Mouse (Mus musculus) ES-E14 (cell line): ENCODE results near the gene St7l. TPM values are rescaled to one million over a fixed set of nuclear protein-coding genes. Genes with fewer than 3 reads are reported as not detected.

Experiments
- DNase-seq: peaks from one replicate; pipeline ENCODE4 v3.0.0-alpha.2; 2013; ENCODE audit warnings: low read depth, low spot score
- H3K27ac ChIP-seq: 2 replicates; pipeline ENCODE4 v1.5.1; 2012; ENCODE audit warnings: low read depth, mild to moderate bottlenecking, low read length, moderate library complexity, mixed read lengths; ENCODE audit not compliant: poor library complexity, insufficient read depth, severe bottlenecking
- H3K36me3 ChIP-seq: 2 replicates; pipeline ENCODE4 v1.6.1; 2012; ENCODE audit warnings: mild to moderate bottlenecking, low read length, moderate library complexity, mixed read lengths; ENCODE audit not compliant: control insufficient read depth, poor library complexity, insufficient read depth, severe bottlenecking
- H3K4me1 ChIP-seq, 2 experiments: fragments of 150-350 bp in 1 of 2; sonication (generic) in 1 of 2; 2 replicates each; pipeline ENCODE4 v1.6.1; 2012; ENCODE audit warnings: low read length in 2 of 2, mild to moderate bottlenecking in 1 of 2, mixed read lengths in 1 of 2; ENCODE audit not compliant: control insufficient read depth in 2 of 2, insufficient read depth in 2 of 2, poor library complexity in 1 of 2
- H3K4me3 ChIP-seq, 2 experiments: fragments of 150-350 bp in 1 of 2; sonication (generic) in 1 of 2; 2 replicates each; pipeline ENCODE4 v1.5.1; 2012; ENCODE audit warnings: low read length in 2 of 2, low read depth in 1 of 2, mild to moderate bottlenecking in 1 of 2, mixed read lengths in 1 of 2; ENCODE audit not compliant: insufficient read depth in 1 of 2, poor library complexity in 1 of 2, severe bottlenecking in 1 of 2
- H3K9ac ChIP-seq: 2 replicates; pipeline ENCODE4 v1.6.1; 2012; ENCODE audit warnings: low read depth, mild to moderate bottlenecking, low read length, mixed read lengths; ENCODE audit not compliant: poor library complexity, insufficient read depth, severe bottlenecking
- H3K9me3 ChIP-seq: fragments of 150-350 bp; sonication (generic); 2 replicates; pipeline ENCODE4 v1.6.1; 2012; ENCODE audit warnings: low read depth, mild to moderate bottlenecking, low read length; ENCODE audit not compliant: control insufficient read depth, insufficient read depth
- CHD2 ChIP-seq: IDR thresholded peaks from 2 replicates; pipeline ENCODE4 v1.6.1; 2014; ENCODE audit warnings: mild to moderate bottlenecking, low read depth, low read length, inconsistent platforms
- HCFC1 ChIP-seq: IDR thresholded peaks from 2 replicates; pipeline ENCODE4 v1.6.1; 2012; ENCODE audit warnings: low read length, inconsistent platforms, borderline replicate concordance; ENCODE audit not compliant: insufficient read depth
- MAFK ChIP-seq: IDR thresholded peaks from 2 replicates; pipeline ENCODE4 v1.6.1; 2014; ENCODE audit warnings: mild to moderate bottlenecking, low read depth, low read length, inconsistent platforms; ENCODE audit not compliant: insufficient read depth
- ZC3H11A ChIP-seq: IDR thresholded peaks from 2 replicates; pipeline ENCODE4 v1.6.1; 2012; ENCODE audit warnings: low read depth, mild to moderate bottlenecking, inconsistent platforms, low read length, borderline replicate concordance
- ZNF384 ChIP-seq: IDR thresholded peaks from 2 replicates; pipeline ENCODE4 v1.6.1; 2012; ENCODE audit warnings: low read depth, low read length, inconsistent platforms
- in situ Hi-C, 2 experiments: fragments of 600-800 bp; cut with MboI; formaldehyde crosslinking; loops; one replicate each; pipeline ENCODE4 v1.15.1; 2025; ENCODE audit warnings: low sequenced_read_pairs in 2 of 2, inconsistent platforms in 1 of 2; ENCODE audit not compliant: unreplicated experiment in 2 of 2
- total RNA-seq: library from RNA; depleted of rRNA; stranded (reverse); fragments of 300-350 nt; gene quantifications from 2 replicates; pipeline ENCODE4 v1.2.3, GENCODE M21; 2012

St7l gene
- total RNA-seq, 1 experiment = 14.3 TPM

DNA sequence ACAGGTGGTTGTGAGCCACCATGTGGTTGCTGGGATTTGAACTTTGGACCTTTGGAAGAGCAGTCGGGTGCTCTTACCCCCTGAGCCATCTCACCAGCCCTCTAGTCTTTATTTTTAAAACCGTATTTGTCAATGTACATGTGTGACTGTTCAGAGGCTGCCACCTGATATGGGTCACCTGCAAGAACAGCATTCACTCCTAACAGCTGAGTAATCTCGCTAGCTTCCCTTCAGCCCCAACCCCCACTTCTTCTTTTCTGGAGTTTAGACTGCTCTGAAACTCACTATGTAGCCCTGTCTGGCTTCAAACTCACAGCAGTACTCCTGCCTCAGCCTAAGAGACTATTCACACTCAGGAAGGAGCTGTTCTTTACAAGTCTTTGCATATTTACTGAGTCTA, 41.4 kb upstream of the St7l start:
- no peak overlapping the region for H3K9ac ChIP-seq
- peaks cover 2% of the 10 kb centered on the region; the same call in 1 of the 2 replicates for H3K36me3 ChIP-seq
- no peak for DNase-seq
- H3K4me1 ChIP-seq = peaks cover 4 to 5% of the 10 kb centered on the region in 2 experiments; a peak in 3 of 4 replicates
- in situ Hi-C loops = no loop called here
- H3K4me3 ChIP-seq = no peak overlapping the region
- H3K27ac ChIP-seq = no peak overlapping the region
- no peaks in the 10 kb centered on the region for H3K9me3 ChIP-seq
- no peak for TF ChIP-seq ZC3H11A
- no peak for TF ChIP-seq ZNF384
- TF ChIP-seq CHD2 = no peak
- no peak for TF ChIP-seq HCFC1
- no peak for TF ChIP-seq MAFK

DNA sequence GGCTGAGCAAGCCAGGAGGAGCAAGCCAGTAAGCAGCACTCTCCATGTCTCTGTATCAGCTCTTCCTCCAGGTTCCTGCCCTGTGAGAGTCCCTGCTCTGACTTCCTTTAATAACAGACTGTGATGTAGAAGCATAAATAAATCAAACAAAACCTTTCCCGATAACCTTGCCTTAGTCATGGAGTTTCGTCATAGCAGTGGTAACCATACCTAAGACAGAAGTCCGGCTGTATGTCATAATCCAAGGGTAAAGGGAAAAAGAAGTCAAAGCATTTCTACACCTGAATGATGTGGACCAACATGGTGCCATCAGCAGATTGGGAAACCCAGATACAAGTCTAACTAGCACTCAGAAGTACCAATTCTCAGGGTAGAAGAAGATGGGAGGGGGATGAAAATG, 28.0 kb upstream of the St7l start:
- Histone ChIP-seq H3K4me1 (no peaks in the 10 kb centered on the region), H3K27ac (no peak overlapping the region), H3K9me3 (no peaks in the 10 kb centered on the region), H3K4me3 (no peak overlapping the region), H3K9ac (no peak overlapping the region), H3K36me3 (peaks cover 11% of the 10 kb centered on the region)
- in situ Hi-C loops = no loop called here
- TF ChIP-seq ZNF384 = no peak
- no peak for TF ChIP-seq CHD2
- TF ChIP-seq HCFC1 = no peak
- TF ChIP-seq MAFK = no peak
- TF ChIP-seq ZC3H11A = no peak
- DNase-seq = no peak

DNA sequence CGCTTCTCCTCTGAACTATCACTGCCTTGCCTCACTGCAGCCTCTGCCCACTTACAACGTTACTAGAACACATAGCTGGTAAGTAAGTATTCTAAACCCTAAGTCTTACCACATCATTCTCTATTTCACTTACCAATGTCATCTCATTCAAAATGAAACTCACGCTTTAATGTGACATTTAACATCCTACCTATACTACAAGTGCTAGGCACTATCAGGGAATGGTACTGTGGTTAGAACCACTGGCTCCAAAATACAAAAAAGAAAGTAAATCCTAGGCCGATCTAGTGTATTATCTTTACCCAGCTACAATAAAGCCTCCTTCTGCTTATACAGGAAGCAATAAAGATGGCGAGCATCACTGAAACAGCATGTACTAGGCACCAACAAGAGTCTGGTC, 22.8 kb upstream of the St7l start:
- no peak for TF ChIP-seq HCFC1
- peaks cover 2% of the 10 kb centered on the region; the same call in 1 of the 2 replicates for H3K36me3 ChIP-seq
- H3K27ac ChIP-seq = no peak overlapping the region
- H3K9me3 ChIP-seq = no peaks in the 10 kb centered on the region
- in situ Hi-C loops = no loop called here
- no peak overlapping the region for H3K4me3 ChIP-seq
- H3K4me1 ChIP-seq = no peaks in the 10 kb centered on the region
- no peak overlapping the region for H3K9ac ChIP-seq
- DNase-seq = no peak

DNA sequence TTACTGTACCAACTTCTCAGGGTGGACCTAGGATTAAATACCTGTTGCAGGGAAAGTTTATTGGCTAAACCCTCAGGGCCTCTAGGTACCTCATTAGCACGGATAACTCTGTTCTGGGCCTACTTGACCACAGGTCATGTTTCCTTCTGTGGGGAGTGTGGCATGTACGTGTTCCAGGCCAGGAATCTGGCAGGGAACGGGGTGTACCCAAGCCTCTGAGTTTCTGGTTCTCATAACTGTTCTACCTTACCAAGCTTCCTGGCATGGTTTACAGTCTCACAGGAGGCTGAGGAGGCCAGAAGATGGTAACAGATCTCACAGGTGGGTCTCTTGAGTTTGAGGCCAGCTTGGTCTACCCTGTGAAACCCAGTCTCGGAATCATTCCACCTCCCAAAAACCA, 17.2 kb upstream of the St7l start:
- DNase-seq = no peak
- Histone ChIP-seq H3K4me3 (no peak overlapping the region), H3K4me1 (no peaks in the 10 kb centered on the region), H3K27ac (no peak overlapping the region), H3K9me3 (no peaks in the 10 kb centered on the region), H3K9ac (no peak overlapping the region), H3K36me3 (peaks cover 2% of the 10 kb centered on the region; the same call in 1 of the 2 replicates)
- in situ Hi-C loops = no loop called here
- TF ChIP-seq CHD2 = no peak
- TF ChIP-seq ZNF384 = no peak
- TF ChIP-seq MAFK = no peak
- TF ChIP-seq HCFC1 = no peak
- no peak for TF ChIP-seq ZC3H11A

DNA sequence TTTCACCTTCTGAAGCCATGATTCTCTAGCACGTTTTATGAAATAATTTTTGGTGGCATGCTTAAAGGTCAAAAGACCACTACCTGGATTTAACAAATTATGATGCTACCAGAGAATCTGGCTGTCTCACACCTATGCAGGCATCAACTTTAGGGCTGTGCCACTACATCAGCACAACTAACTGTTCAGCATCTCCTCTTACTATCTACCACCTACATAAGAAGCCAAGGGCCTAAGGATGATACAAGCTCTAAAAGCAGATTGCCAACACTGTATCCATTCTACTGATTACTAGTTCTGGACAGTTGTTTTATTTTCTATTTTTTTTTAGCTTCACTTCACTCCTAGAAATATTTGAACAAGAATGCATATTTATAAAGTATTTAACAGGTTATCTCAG, 9.3 kb upstream of the St7l start:
- Histone ChIP-seq H3K4me1 (peaks cover 0 to under 1% of the 10 kb centered on the region in 2 experiments; a peak in 2 of 4 replicates), H3K9me3 (no peaks in the 10 kb centered on the region), H3K27ac (no peak overlapping the region), H3K4me3 (no peak overlapping the region), H3K9ac (no peak overlapping the region), H3K36me3 (no peaks in the 10 kb centered on the region)
- DNase-seq = no peak
- TF ChIP-seq CHD2 = no peak
- TF ChIP-seq ZC3H11A = no peak
- TF ChIP-seq HCFC1 = no peak
- TF ChIP-seq ZNF384 = no peak
- TF ChIP-seq MAFK = no peak
- in situ Hi-C loops = no loop called here
